Mouse (Mus musculus) forebrain, embryonic 15.5 days (tissue): ENCODE results near the gene Fxr2. TPM values are rescaled to one million over a fixed set of nuclear protein-coding genes. Genes with fewer than 3 reads are reported as not detected.
A peak's percentile ranks its signal among the peaks of the same experiment; 100 is the strongest.

Experiments used
- ATAC-seq: fragments of 200-750 bp; cut with Nextera tagmentation; replicated peaks from 2 replicates; pipeline ENCODE4 v1.8.0; 2017; ENCODE audit warnings: mild to moderate bottlenecking, moderate TSS enrichment, moderate library complexity
- H3K27ac ChIP-seq: fragments of 300-500 bp; sonication (generic); replicated peaks from 2 replicates; pipeline ENCODE4 v1.5.1; 2015; ENCODE audit warnings: mild to moderate bottlenecking, inconsistent platforms
- H3K27me3 ChIP-seq: fragments of 300-500 bp; sonication (generic); 2 replicates; pipeline ENCODE4 v1.6.1; 2015; ENCODE audit warnings: inconsistent platforms
- H3K36me3 ChIP-seq: fragments of 300-500 bp; sonication (generic); 2 replicates; pipeline ENCODE4 v1.6.1; 2015; ENCODE audit warnings: mild to moderate bottlenecking, inconsistent platforms
- H3K4me1 ChIP-seq: fragments of 300-500 bp; sonication (generic); 2 replicates; pipeline ENCODE4 v1.6.1; 2015; ENCODE audit warnings: inconsistent platforms
- H3K4me2 ChIP-seq: fragments of 300-500 bp; sonication (generic); replicated peaks from 2 replicates; pipeline ENCODE4 v1.6.1; 2015; ENCODE audit warnings: mild to moderate bottlenecking, inconsistent platforms
- H3K4me3 ChIP-seq: fragments of 300-500 bp; sonication (generic); 2 replicates; pipeline ENCODE4 v1.5.1; 2015; ENCODE audit warnings: mild to moderate bottlenecking, inconsistent platforms
- H3K9ac ChIP-seq: fragments of 300-500 bp; sonication (generic); replicated peaks from 2 replicates; pipeline ENCODE4 v1.6.1; 2015; ENCODE audit warnings: mild to moderate bottlenecking, inconsistent platforms
- H3K9me3 ChIP-seq: fragments of 300-500 bp; sonication (generic); 2 replicates; pipeline ENCODE4 v1.6.1; 2016; ENCODE audit warnings: inconsistent platforms
- WGBS: fragments of 180-500 bp; shearing (Covaris S2); methylation state at CpG from one replicate; pipeline ENCODE4 v1.1.7; 2015; ENCODE audit warnings: mixed read lengths; 5-methylcytosine and 5-hydroxymethylcytosine counted together
- polyA plus RNA-seq: library from polyadenylated mRNA; unstranded; fragments of >200 nt; fragmentation: Nextera tagmentation; extraction: Ambion mirVana; gene quantifications from 2 replicates; pipeline ENCODE4 v1.2.1, GENCODE M21; 2015

Fxr2 gene
- polyA plus RNA-seq, 1 experiment from 2014 or later = 41.0 TPM

- H3K36me3 ChIP-seq = peaks cover 12% of the 10 kb centered on the region
- H3K9ac ChIP-seq = peak overlapping the region; percentile 52
- H3K4me2 ChIP-seq = peak overlapping the region; percentile 96
- peak; percentile 55 for ATAC-seq
- H3K27ac ChIP-seq = peak overlapping the region; percentile 92
- peak overlapping the region; percentile 78 for H3K4me3 ChIP-seq
- no peaks in the 10 kb centered on the region for H3K27me3 ChIP-seq
- WGBS = 14% methylated on average over 12 of the region's 12 CpGs
- H3K9me3 ChIP-seq = no peaks in the 10 kb centered on the region
- peaks cover 59% of the 10 kb centered on the region for H3K4me1 ChIP-seq
These were observed 50.2 kb downstream of the Fxr2 start for GRCm38 (mm10) chr11:69682840-69683533.

- no peak for ATAC-seq
- Histone ChIP-seq H3K4me3 (no peak overlapping the region), H3K36me3 (peaks cover 6% of the 10 kb centered on the region), H3K27me3 (no peaks in the 10 kb centered on the region), H3K4me2 (no peak overlapping the region), H3K9me3 (no peaks in the 10 kb centered on the region), H3K27ac (peak overlapping the region; percentile 92), H3K9ac (no peak overlapping the region), H3K4me1 (peaks cover 57% of the 10 kb centered on the region)
- 82% methylated on average over 7 of the region's 7 CpGs for WGBS
These were observed 50.8 kb downstream of the Fxr2 start for GRCm38 (mm10) chr11:69683576-69683975.

GRCm38 (mm10) chr11:69684128-69684745 is 51.4 kb downstream of the Fxr2 start:
- no peak overlapping the region for H3K4me2 ChIP-seq
- no peaks in the 10 kb centered on the region for H3K27me3 ChIP-seq
- no peak overlapping the region for H3K4me3 ChIP-seq
- H3K4me1 ChIP-seq = peaks cover 51% of the 10 kb centered on the region
- ATAC-seq = no peak
- H3K9me3 ChIP-seq = no peaks in the 10 kb centered on the region
- WGBS = 82% methylated on average over 12 of the region's 12 CpGs
- no peak overlapping the region for H3K27ac ChIP-seq
- H3K36me3 ChIP-seq = peaks cover 3% of the 10 kb centered on the region; the same call in 1 of the 2 replicates
- H3K9ac ChIP-seq = no peak overlapping the region

GRCm38 (mm10) chr11:69684936-69685335 is 52.1 kb downstream of the Fxr2 start:
- Histone ChIP-seq H3K4me3 (no peak overlapping the region), H3K4me2 (no peak overlapping the region), H3K27ac (0 out of 2 replicates have a peak overlapping the region, but pooled peaks have one; percentile 39), H3K9ac (no peak overlapping the region), H3K36me3 (peaks cover 3% of the 10 kb centered on the region; the same call in 1 of the 2 replicates), H3K9me3 (no peaks in the 10 kb centered on the region), H3K27me3 (no peaks in the 10 kb centered on the region), H3K4me1 (peaks cover 45% of the 10 kb centered on the region)
- no peak for ATAC-seq
- 76% methylated on average over 6 of the region's 6 CpGs for WGBS

- H3K27ac ChIP-seq = peak within 1 kb of the TSS; percentile 39; the same call in 1 of the 2 replicates
- H3K4me2 ChIP-seq = no peak within 1 kb of the TSS
- no peak within 1 kb of the TSS for H3K9ac ChIP-seq
- WGBS = 45% methylated on average over 10 of the region's 10 CpGs
- ATAC-seq = no peak
- H3K27me3 ChIP-seq = no peaks in the 10 kb centered on the region
- H3K4me1 ChIP-seq = peaks cover 38% of the 10 kb centered on the region
- H3K4me3 ChIP-seq = no peak within 1 kb of the TSS
- no peaks in the 10 kb centered on the region for H3K9me3 ChIP-seq
- no peaks in the 10 kb centered on the region for H3K36me3 ChIP-seq
These were observed 52.8 kb downstream of the Fxr2 start, which contains the start of gene Tnfsf13 for GRCm38 (mm10) chr11:69685526-69686148. TSS of gene Tnfsf13 (minus strand) at chr11:69685784.

GRCm38 (mm10) chr11:69686377-69686776 is 53.6 kb downstream of the Fxr2 start:
- no peak for ATAC-seq
- Histone ChIP-seq H3K4me2 (no peak overlapping the region), H3K9ac (no peak overlapping the region), H3K9me3 (no peaks in the 10 kb centered on the region), H3K36me3 (no peaks in the 10 kb centered on the region), H3K27ac (0 out of 2 replicates have a peak overlapping the region, but pooled peaks have one; percentile 39), H3K27me3 (no peaks in the 10 kb centered on the region), H3K4me3 (no peak overlapping the region), H3K4me1 (peaks cover 31% of the 10 kb centered on the region)
- WGBS = 17% methylated on average over 4 of the region's 4 CpGs

- Histone ChIP-seq H3K27ac (no peak overlapping the region), H3K4me2 (no peak overlapping the region), H3K36me3 (no peaks in the 10 kb centered on the region), H3K9ac (no peak overlapping the region), H3K27me3 (no peaks in the 10 kb centered on the region), H3K4me1 (peaks cover 30% of the 10 kb centered on the region), H3K9me3 (no peaks in the 10 kb centered on the region), H3K4me3 (no peak overlapping the region)
- 65% methylated on average over 5 of the region's 5 CpGs for WGBS
- ATAC-seq = no peak
These were observed 54.3 kb downstream of the Fxr2 start for GRCm38 (mm10) chr11:69687061-69687460.

- Histone ChIP-seq H3K9ac (no peak overlapping the region), H3K27ac (no peak overlapping the region), H3K36me3 (no peaks in the 10 kb centered on the region), H3K4me2 (no peak overlapping the region), H3K9me3 (no peaks in the 10 kb centered on the region), H3K4me1 (peaks cover 15% of the 10 kb centered on the region), H3K4me3 (no peak overlapping the region), H3K27me3 (no peaks in the 10 kb centered on the region)
- 96% methylated on average over 1 of the region's 1 CpGs for WGBS
- ATAC-seq = no peak
These were observed 57.1 kb downstream of the Fxr2 start for GRCm38 (mm10) chr11:69689891-69690290.

- Histone ChIP-seq H3K27me3 (no peaks in the 10 kb centered on the region), H3K36me3 (no peaks in the 10 kb centered on the region), H3K4me2 (no peak overlapping the region), H3K9ac (no peak overlapping the region), H3K4me1 (peaks cover 12% of the 10 kb centered on the region), H3K4me3 (no peak overlapping the region), H3K9me3 (no peaks in the 10 kb centered on the region), H3K27ac (no peak overlapping the region)
- ATAC-seq = no peak
- 82% methylated on average over 9 of the region's 9 CpGs for WGBS
These were observed 59.5 kb downstream of the Fxr2 start for GRCm38 (mm10) chr11:69692196-69692811.

GRCm38 (mm10) chr11:69692863-69693262 is 60.1 kb downstream of the Fxr2 start:
- no peak for ATAC-seq
- whole genome bisulfite sequencing = 85% methylated on average over 6 of the region's 6 CpGs

GRCm38 (mm10) chr11:69693421-69693965 is 60.7 kb downstream of the Fxr2 start:
- no peak overlapping the region for H3K27ac ChIP-seq
- no peak overlapping the region for H3K9ac ChIP-seq
- no peaks in the 10 kb centered on the region for H3K9me3 ChIP-seq
- WGBS = 55% methylated on average over 11 of the region's 11 CpGs
- peaks cover 12% of the 10 kb centered on the region for H3K4me1 ChIP-seq
- no peaks in the 10 kb centered on the region for H3K36me3 ChIP-seq
- H3K27me3 ChIP-seq = no peaks in the 10 kb centered on the region
- ATAC-seq = no peak
- no peak overlapping the region for H3K4me2 ChIP-seq
- no peak overlapping the region for H3K4me3 ChIP-seq

More at GRCm38 (mm10) chr11:69692863-69693262, 60.1 kb downstream of the Fxr2 start:
- H3K36me3 ChIP-seq = no peaks in the 10 kb centered on the region
- no peaks in the 10 kb centered on the region for H3K9me3 ChIP-seq
- no peak overlapping the region for H3K27ac ChIP-seq
- H3K4me1 ChIP-seq = peaks cover 12% of the 10 kb centered on the region
- no peaks in the 10 kb centered on the region for H3K27me3 ChIP-seq
- no peak overlapping the region for H3K9ac ChIP-seq
- H3K4me3 ChIP-seq = no peak overlapping the region
- no peak overlapping the region for H3K4me2 ChIP-seq

- no peak for ATAC-seq
These were observed 62.2 kb downstream of the Fxr2 start for GRCm38 (mm10) chr11:69695046-69695360.

More at GRCm38 (mm10) chr11:69695046-69695360, 62.2 kb downstream of the Fxr2 start:
- Histone ChIP-seq H3K9ac (peak overlapping the region; percentile 61), H3K27ac (no peak overlapping the region), H3K4me2 (peak overlapping the region; percentile 92), H3K9me3 (no peaks in the 10 kb centered on the region), H3K4me3 (peak overlapping the region; percentile 46), H3K27me3 (no peaks in the 10 kb centered on the region), H3K36me3 (no peaks in the 10 kb centered on the region), H3K4me1 (peaks cover 12% of the 10 kb centered on the region)
- 22% methylated on average over 6 of the region's 6 CpGs for WGBS
